Mouse (Mus musculus) left cerebral cortex, postnatal 36 days (tissue): Measurements from ENCODE around the gene Dlgap1. TPM values are rescaled to one million over a fixed set of nuclear protein-coding genes. Genes with fewer than 3 reads are reported as not detected.

Experiments used
- DNase-seq, 2 experiments: peaks; one replicate each; pipeline ENCODE4 v3.0.0; 2021 to 2022; ENCODE audit warnings: low spot score in 2 of 2, mixed read lengths in 1 of 2
- intact Hi-C: fragments of 180-260 bp; cut with DNase I; formaldehyde crosslinking; loops from one replicate; pipeline ENCODE4 v1.15.1; 2025
- total RNA-seq, 2 experiments: library from RNA; stranded (reverse); gene quantifications; 2 replicates each; pipeline ENCODE4 v1.2.3; 2021

Gene Dlgap1
- total RNA-seq, 2 experiments from 2014 or later: 466 to 468 TPM

- intact Hi-C loops: no loop called here
- no peak for DNase-seq
Observed at GRCm38 (mm10) chr17:70317779-70318178, 348.9 kb downstream of the Dlgap1 start.

GRCm38 (mm10) chr17:70321976-70322375 lies 353.1 kb downstream of the Dlgap1 start:
- no peak for DNase-seq
- intact Hi-C loops: no loop called here

- intact Hi-C loops: no loop called here
- no peak for DNase-seq
Observed at GRCm38 (mm10) chr17:70333440-70333839, 364.6 kb downstream of the Dlgap1 start.

- intact Hi-C loops: no loop called here
- DNase-seq: no peak
Observed at GRCm38 (mm10) chr17:70334171-70334570, 365.3 kb downstream of the Dlgap1 start.

- intact Hi-C loops: loop anchor here (10.0 kb wide), 2 partner anchors 365 to 735 kb away; no protein-coding TSS in a partner anchor
- DNase-seq: no peak
Observed at GRCm38 (mm10) chr17:70339821-70340220, 370.9 kb downstream of the Dlgap1 start.

- intact Hi-C loops: loop anchor here (10.0 kb wide), 2 partner anchors 366 to 736 kb away; no protein-coding TSS in a partner anchor
- no peak for DNase-seq
Observed at GRCm38 (mm10) chr17:70341230-70341629, 372.4 kb downstream of the Dlgap1 start.

GRCm38 (mm10) chr17:70341920-70342319 lies 373.0 kb downstream of the Dlgap1 start:
- intact Hi-C loops: loop anchor here (10.0 kb wide), 2 partner anchors 367 to 737 kb away; no protein-coding TSS in a partner anchor
- DNase-seq: no peak

- no peak for DNase-seq
- intact Hi-C loops: loop anchor here (10.0 kb wide), 2 partner anchors 373 to 743 kb away; no protein-coding TSS in a partner anchor
Observed at GRCm38 (mm10) chr17:70347403-70347802, 378.5 kb downstream of the Dlgap1 start.

- peak; percentile 57 to 65 for DNase-seq
- intact Hi-C loops: no loop called here
Observed at GRCm38 (mm10) chr17:70363561-70363960, 394.7 kb downstream of the Dlgap1 start.

- DNase-seq: no peak
- intact Hi-C loops: no loop called here
Observed at GRCm38 (mm10) chr17:70363971-70364370, 395.1 kb downstream of the Dlgap1 start.

GRCm38 (mm10) chr17:70369124-70369523 lies 400.3 kb downstream of the Dlgap1 start:
- intact Hi-C loops: no loop called here
- no peak for DNase-seq

- peak in 1 of 2 experiments; percentile 21 for DNase-seq
- intact Hi-C loops: no loop called here
Observed at GRCm38 (mm10) chr17:70377020-70377419, 408.1 kb downstream of the Dlgap1 start.

GRCm38 (mm10) chr17:70388447-70388846 lies 419.6 kb downstream of the Dlgap1 start:
- intact Hi-C loops: no loop called here
- no peak for DNase-seq

GRCm38 (mm10) chr17:70397220-70397619 lies 428.3 kb downstream of the Dlgap1 start:
- DNase-seq: no peak
- intact Hi-C loops: no loop called here

GRCm38 (mm10) chr17:70397708-70398107 lies 428.8 kb downstream of the Dlgap1 start:
- DNase-seq: no peak
- intact Hi-C loops: no loop called here

GRCm38 (mm10) chr17:70401909-70402308 lies 433.0 kb downstream of the Dlgap1 start:
- DNase-seq: no peak
- intact Hi-C loops: no loop called here

- intact Hi-C loops: no loop called here
- DNase-seq: no peak
Observed at GRCm38 (mm10) chr17:70403750-70404149, 434.9 kb downstream of the Dlgap1 start.

GRCm38 (mm10) chr17:70414202-70414601 lies 445.3 kb downstream of the Dlgap1 start:
- intact Hi-C loops: no loop called here

GRCm38 (mm10) chr17:70427866-70428265 lies 459.0 kb downstream of the Dlgap1 start:
- no peak for DNase-seq

More at GRCm38 (mm10) chr17:70414202-70414601, 445.3 kb downstream of the Dlgap1 start:
- no peak for DNase-seq

GRCm38 (mm10) chr17:70429746-70430451 lies 461.0 kb downstream of the Dlgap1 start:
- DNase-seq: peak; percentile 77 to 84
- intact Hi-C loops: loop anchor here (1.0 to 5.0 kb wide), 2 partner anchors 94 to 202 kb away; no protein-coding TSS in a partner anchor

More at GRCm38 (mm10) chr17:70427866-70428265, 459.0 kb downstream of the Dlgap1 start:
- intact Hi-C loops: no loop called here

- DNase-seq: peak in 1 of 2 experiments; percentile 60
- intact Hi-C loops: loop anchor here (1.0 to 5.0 kb wide), 2 partner anchors 94 to 202 kb away; no protein-coding TSS in a partner anchor
Observed at GRCm38 (mm10) chr17:70430452-70430787, 461.5 kb downstream of the Dlgap1 start.
